Mouse (Mus musculus): ENCODE data around the gene Olfr695.

DNA sequence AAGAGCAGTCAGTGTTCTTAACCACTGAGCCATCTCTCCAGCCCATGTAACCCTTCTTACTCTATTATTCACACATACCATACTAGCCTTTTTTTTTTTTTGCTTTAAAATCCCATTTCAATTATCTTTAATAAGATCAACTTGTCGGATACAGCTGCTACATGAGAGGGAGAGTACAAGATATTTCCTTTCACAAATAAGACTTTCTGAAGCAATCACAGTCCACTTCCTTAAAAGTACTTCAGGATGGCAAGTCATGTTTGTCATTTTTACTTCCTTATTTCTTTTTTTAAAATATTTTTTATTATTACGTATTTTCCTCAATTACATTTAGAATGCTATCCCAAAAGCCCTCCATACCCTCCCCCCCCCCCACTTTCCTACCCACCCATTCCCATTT, 42.6 kb upstream of the Olfr695 start:
- no peak for TF ChIP-seq CTCF (IDR thresholded peaks at IDR 0.05; ENCODE audit: extremely low read depth, insufficient read depth, low read length)
- no peak for TF ChIP-seq POLR2A (IDR thresholded peaks at IDR 0.05; ENCODE audit: extremely low read depth, insufficient read depth, low read length)
